Mouse (Mus musculus) left cerebral cortex, adult 8-10 months (tissue): ENCODE results near the gene Chrd. TPM values are rescaled to one million over a fixed set of nuclear protein-coding genes. Genes with fewer than 3 reads are reported as not detected.

Experiments
- total RNA-seq, 4 experiments: library from RNA; stranded (reverse); gene quantifications; 2 replicates each; pipeline ENCODE4 v1.2.4; 2022

The Chrd gene
- total RNA-seq, 4 experiments from 2014 or later, result 26.7 to 42.0 (median 32.0) TPM

Other genes starting within 250 kb of the Chrd start
- gene Eif2b5, start 234.3 kb upstream of the Chrd start, total RNA-seq, result 10 to 100 TPM; 57.3 to 62.6 (median 59.3) TPM
- 10 to 100 TPM; 50.6 to 55.9 (median 54.9) TPM for gene Dvl3, start 216.1 kb upstream of the Chrd start, total RNA-seq
- 100 to 1,000 TPM; 794 to 854 (median 817) TPM for gene Ap2m1, start 197.6 kb upstream of the Chrd start, total RNA-seq
- gene Abcf3, start 184.6 kb upstream of the Chrd start, total RNA-seq, result 100 to 1,000 TPM; 102 to 130 (median 119) TPM
- 10 to 100 TPM; 51.3 to 65.5 (median 57.9) TPM for gene Vwa5b2, start 143.7 kb upstream of the Chrd start, total RNA-seq
- gene Eef1akmt4, start 121.5 kb upstream of the Chrd start, total RNA-seq, result 1 to 10 TPM; 1.1 to 2.3 (median 1.7) TPM
- under 1 TPM in 2 of 4 experiments, not detected in 2; 0.42 to 0.73 TPM for gene Gm49333, start 121.5 kb upstream of the Chrd start, total RNA-seq
- gene Alg3, start 121.4 kb upstream of the Chrd start, total RNA-seq, result 10 to 100 TPM in 3 of 4 experiments, 1 to 10 TPM in 1; 8.1 to 15.5 (median 12.3) TPM
- 100 to 1,000 TPM; 145 to 169 (median 150) TPM for gene Camk2n2, start 111.8 kb upstream of the Chrd start, total RNA-seq
- 10 to 100 TPM; 28.2 to 33.5 (median 30.5) TPM for gene Ece2, start 103.3 kb upstream of the Chrd start, total RNA-seq
- 100 to 1,000 TPM; 222 to 245 (median 230) TPM for gene Psmd2, start 81.5 kb upstream of the Chrd start, total RNA-seq
- gene Eif4g1, start 64.8 kb upstream of the Chrd start, total RNA-seq, result 100 to 1,000 TPM; 253 to 267 (median 263) TPM
- 100 to 1,000 TPM; 271 to 291 (median 283) TPM for gene Fam131a, start 39.9 kb upstream of the Chrd start, total RNA-seq
- 10 to 100 TPM; 19.6 to 26.6 (median 21.2) TPM for gene Polr2h, start 15.5 kb upstream of the Chrd start, total RNA-seq
- gene Clcn2, start 15.4 kb upstream of the Chrd start, total RNA-seq, result 10 to 100 TPM; 63.2 to 75.5 (median 71.9) TPM
- 1 to 10 TPM; 5.2 to 7.2 (median 5.8) TPM for gene Thpo, start 1.4 kb downstream of the Chrd start, total RNA-seq